Comparison of ENCODE assay signal across 25 mouse cellular contexts in the genomic region with DNA sequence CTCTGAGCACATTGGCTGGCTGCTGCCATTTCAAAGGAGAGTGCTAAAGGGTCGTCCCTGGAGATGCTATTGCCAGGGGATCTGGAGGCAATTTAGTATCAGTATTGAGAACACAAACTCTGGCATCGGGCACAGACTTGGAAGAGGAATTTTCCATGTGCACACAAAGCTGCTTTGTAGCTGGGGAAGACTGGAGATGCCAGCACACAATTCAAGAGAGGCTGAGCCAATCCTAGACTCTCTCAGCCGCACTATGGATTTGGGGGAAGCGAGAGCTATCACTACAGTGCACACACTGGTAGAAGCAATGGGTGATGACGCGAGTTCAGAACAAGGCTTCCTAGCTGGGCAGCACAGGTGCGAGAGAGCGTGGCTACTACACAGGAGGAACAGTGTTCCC.
DNase-seq lines count a peak whose midpoint lies in the region; ATAC-seq and TF ChIP-seq lines count a peak whose summit lies in the region.
"Had no signal": no experiment of that assay in that cellular context is flagged by ENCODE, and none has a peak within 500 bp of the region (broad histone marks: within the 10 kb centered on the region; RNA-seq: fewer than 3 reads in every experiment).

No protein-coding gene starts in this region.

- no peak overlapping the region for H3K4me2 ChIP-seq in midbrain, postnatal 0 days (ENCODE audit: low read depth, low read length, poor library complexity, severe bottlenecking)
- H3K4me2 ChIP-seq in midbrain, embryonic 13.5 days (replicated peaks), result no peak overlapping the region
- H3K4me2 ChIP-seq in embryonic facial prominence, embryonic 14.5 days (ENCODE audit: low read depth, low read length), result no peak overlapping the region
- no peak overlapping the region for H3K4me2 ChIP-seq in heart, embryonic 12.5 days
- H3K4me2 ChIP-seq: heart, embryonic 15.5 days; hindbrain, embryonic 15.5 days had no signal

- no peaks in the 10 kb centered on the region for H3K9me3 ChIP-seq in midbrain, postnatal 0 days (ENCODE audit: low read length)
- H3K9me3 ChIP-seq in midbrain, embryonic 13.5 days, result no peaks in the 10 kb centered on the region
- H3K9me3 ChIP-seq in embryonic facial prominence, embryonic 14.5 days (ENCODE audit: control insufficient read depth, low read length), result 0 out of 2 replicates have a peak, but pooled peaks cover 4% of the 10 kb centered on the region
- 0 out of 2 replicates have a peak, but pooled peaks cover 4% of the 10 kb centered on the region for H3K9me3 ChIP-seq in heart, embryonic 12.5 days (replicated peaks)
- H3K9me3 ChIP-seq: heart, embryonic 15.5 days; hindbrain, embryonic 15.5 days; limb, embryonic 10.5 days had no signal

- H3K27ac ChIP-seq in midbrain, postnatal 0 days (ENCODE audit: low read depth, low read length), result no peak overlapping the region
- H3K27ac ChIP-seq in midbrain, embryonic 13.5 days, result no peak overlapping the region
- H3K27ac ChIP-seq in embryonic facial prominence, embryonic 14.5 days (replicated peaks; ENCODE audit: low read depth, low read length), result peak overlapping the region; percentile 36; the same call in 1 of the 2 replicates
- no peak overlapping the region for H3K27ac ChIP-seq in heart, embryonic 12.5 days (ENCODE audit: poor library complexity, severe bottlenecking)
- H3K27ac ChIP-seq: heart, embryonic 15.5 days; hindbrain, embryonic 15.5 days; limb, embryonic 10.5 days had no signal

- no peaks in the 10 kb centered on the region for H3K4me1 ChIP-seq in midbrain, postnatal 0 days (ENCODE audit: insufficient read depth, low read length)
- no peaks in the 10 kb centered on the region for H3K4me1 ChIP-seq in midbrain, embryonic 13.5 days (replicated peaks)
- H3K4me1 ChIP-seq in embryonic facial prominence, embryonic 14.5 days (ENCODE audit: control insufficient read depth, insufficient read depth, low read length), result peaks cover 12% of the 10 kb centered on the region; the same call in 1 of the 2 replicates
- H3K4me1 ChIP-seq in heart, embryonic 12.5 days (replicated peaks), result peaks cover 5% of the 10 kb centered on the region
- H3K4me1 ChIP-seq: heart, embryonic 15.5 days; hindbrain, embryonic 15.5 days had no signal

- H3K27me3 ChIP-seq in midbrain, postnatal 0 days (ENCODE audit: insufficient read depth, low read length), result no peaks in the 10 kb centered on the region
- H3K27me3 ChIP-seq in midbrain, embryonic 13.5 days, result no peaks in the 10 kb centered on the region
- no peaks in the 10 kb centered on the region for H3K27me3 ChIP-seq in embryonic facial prominence, embryonic 14.5 days (replicated peaks; ENCODE audit: control insufficient read depth, insufficient read depth, low read length)
- peaks cover 10% of the 10 kb centered on the region for H3K27me3 ChIP-seq in heart, embryonic 12.5 days (replicated peaks)
- H3K27me3 ChIP-seq: hindbrain, embryonic 15.5 days had no signal

- ATAC-seq in frontal cortex, adult (ENCODE audit: low TSS enrichment), result peak; percentile 29
- no peak for ATAC-seq in midbrain, postnatal 0 days (ENCODE audit: low FRiP score)
- ATAC-seq in midbrain, embryonic 13.5 days, result no peak
- ATAC-seq in embryonic facial prominence, embryonic 14.5 days (ENCODE audit: low read depth), result no peak
- ATAC-seq in granulocyte monocyte progenitor cell, adult 5-6 weeks (replicated peaks; ENCODE audit: poor library complexity, severe bottlenecking), result no peak
- ATAC-seq in heart, embryonic 12.5 days (ENCODE audit: insufficient number of reproducible peaks, low FRiP score), result no peak
- ATAC-seq: activated CD4-positive, CD25-positive, alpha-beta regulatory T cell, adult 4 months; intestine, embryonic 16.5 days had no signal

- no peak overlapping the region for H3K4me3 ChIP-seq in midbrain, postnatal 0 days (ENCODE audit: low read depth, low read length)
- no peak overlapping the region for H3K4me3 ChIP-seq in midbrain, embryonic 13.5 days (replicated peaks)
- H3K4me3 ChIP-seq in embryonic facial prominence, embryonic 14.5 days (ENCODE audit: low read depth, low read length), result no peak overlapping the region
- no peak overlapping the region for H3K4me3 ChIP-seq in heart, embryonic 12.5 days
- H3K4me3 ChIP-seq: heart, embryonic 15.5 days; hindbrain, embryonic 15.5 days; limb, embryonic 10.5 days had no signal

- no peak for TF ChIP-seq CTCF in midbrain, postnatal 0 days (IDR thresholded peaks at IDR 0.05)

- no peak overlapping the region for H3K9ac ChIP-seq in midbrain, postnatal 0 days (replicated peaks; ENCODE audit: low read length, poor library complexity, severe bottlenecking)
- H3K9ac ChIP-seq in midbrain, embryonic 13.5 days (replicated peaks), result no peak overlapping the region
- no peak overlapping the region for H3K9ac ChIP-seq in embryonic facial prominence, embryonic 14.5 days (ENCODE audit: low read depth, low read length)
- H3K9ac ChIP-seq in heart, embryonic 12.5 days, result no peak overlapping the region
- H3K9ac ChIP-seq: heart, embryonic 15.5 days; hindbrain, embryonic 15.5 days had no signal

- WGBS in midbrain, postnatal 0 days, result 71% methylated on average over 8 of the region's 8 CpGs
- WGBS in midbrain, embryonic 13.5 days, result 87% methylated on average over 8 of the region's 8 CpGs
- 65% methylated on average over 8 of the region's 8 CpGs for WGBS in embryonic facial prominence, embryonic 14.5 days
- 76% methylated on average over 8 of the region's 8 CpGs for WGBS in heart, embryonic 12.5 days

- H3K36me3 ChIP-seq in midbrain, postnatal 0 days (ENCODE audit: insufficient read depth, low read length), result no peaks in the 10 kb centered on the region
- H3K36me3 ChIP-seq in midbrain, embryonic 13.5 days, result no peaks in the 10 kb centered on the region
- H3K36me3 ChIP-seq in embryonic facial prominence, embryonic 14.5 days (ENCODE audit: control insufficient read depth, insufficient read depth, low read length), result no peaks in the 10 kb centered on the region
- no peaks in the 10 kb centered on the region for H3K36me3 ChIP-seq in heart, embryonic 12.5 days
- H3K36me3 ChIP-seq: heart, embryonic 15.5 days; hindbrain, embryonic 15.5 days; limb, embryonic 10.5 days had no signal

- no peak for DNase-seq in frontal cortex, postnatal 14 days (ENCODE audit: low spot score in 2 of 2)
- peak; percentile 31 for DNase-seq in midbrain, postnatal 0 days (ENCODE audit: low spot score)
- peak; percentile 63 for DNase-seq in embryonic facial prominence, embryonic 14.5 days (ENCODE audit: low spot score)
- DNase-seq: adrenal gland, adult 8-10 months; cerebellum, adult 2 months; cerebellum, postnatal 25 days; embryo, embryonic 11 days; gastrocnemius, postnatal 36 days; heart, postnatal 36 days; kidney, adult 9 months; kidney, postnatal 14 days; liver; lung, postnatal 4 days; retina, postnatal 1 day; right cerebral cortex, postnatal 4 days; thymus, postnatal 14 days had no signal

Comparison
In these comparisons a context has a peak if more than half of its experiments do, and no peak if none do; other contexts are left out.
1. DNase-seq: peak in midbrain, postnatal 0 days (single experiment) and embryonic facial prominence, embryonic 14.5 days (single experiment); none in frontal cortex, postnatal 14 days (0 of 2).